Mouse (Mus musculus) forebrain, embryonic 14.5 days (tissue): ENCODE data around the gene Emc9. TPM values are rescaled to one million over a fixed set of nuclear protein-coding genes. Genes with fewer than 3 reads are reported as not detected.
A peak's percentile ranks its signal among the peaks of the same experiment; 100 is the strongest.

Experiments used
- ATAC-seq: fragments of 200-750 bp; cut with Nextera tagmentation; 2 replicates; pipeline ENCODE4 v1.8.0; 2017; ENCODE audit warnings: mild to moderate bottlenecking, moderate library complexity
- DNase-seq: peaks from one replicate; pipeline ENCODE4 v3.0.0-alpha.2; 2015; ENCODE audit warnings: low spot score
- H3K27ac ChIP-seq: fragments of 300-500 bp; sonication (generic); 2 replicates; pipeline ENCODE4 v1.5.1; 2014; ENCODE audit warnings: low read depth, mild to moderate bottlenecking, control low read depth, low read length, moderate library complexity
- H3K27me3 ChIP-seq: fragments of 300-500 bp; sonication (generic); replicated peaks from 2 replicates; pipeline ENCODE4 v1.6.1; 2014; ENCODE audit warnings: low read length, control low read depth, mixed read lengths; ENCODE audit not compliant: control insufficient read depth, insufficient read depth
- H3K36me3 ChIP-seq: fragments of 300-500 bp; sonication (generic); 2 replicates; pipeline ENCODE4 v1.6.1; 2014; ENCODE audit warnings: low read length, control low read depth; ENCODE audit not compliant: control insufficient read depth, insufficient read depth
- H3K4me1 ChIP-seq: fragments of 300-500 bp; sonication (generic); 2 replicates; pipeline ENCODE4 v1.6.1; 2014; ENCODE audit warnings: antibody characterized with exemption, low read length, control low read depth; ENCODE audit not compliant: control insufficient read depth, insufficient read depth
- H3K4me2 ChIP-seq: fragments of 300-500 bp; sonication (generic); 2 replicates; pipeline ENCODE4 v1.6.1; 2014; ENCODE audit warnings: mild to moderate bottlenecking, control low read depth, low read length
- H3K4me3 ChIP-seq: fragments of 300-500 bp; sonication (generic); 2 replicates; pipeline ENCODE4 v1.5.1; 2014; ENCODE audit warnings: low read depth, low read length, control low read depth
- H3K9ac ChIP-seq: fragments of 300-500 bp; sonication (generic); 2 replicates; pipeline ENCODE4 v1.6.1; 2014; ENCODE audit warnings: mild to moderate bottlenecking, low read length, control low read depth, moderate library complexity
- H3K9me3 ChIP-seq: fragments of 300-500 bp; sonication (generic); replicated peaks from 2 replicates; pipeline ENCODE4 v1.6.1; 2016; ENCODE audit warnings: low read length, control low read depth, mixed read lengths; ENCODE audit not compliant: control insufficient read depth
- WGBS: fragments of 180-500 bp; shearing (Covaris S2); extraction: QIAGEN DNeasy Blood & Tissue Kit; methylation state at CpG from one replicate; pipeline ENCODE4 v1.1.7; 2014; 5-methylcytosine and 5-hydroxymethylcytosine counted together
- polyA plus RNA-seq: library from polyadenylated mRNA; unstranded; fragments of >200 nt; fragmentation: Nextera tagmentation; extraction: Ambion mirVana; gene quantifications from 2 replicates; pipeline ENCODE4 v1.2.1, GENCODE M21; 2014

Gene Emc9
- polyA plus RNA-seq, 1 experiment from 2014 or later = 13.9 TPM

- Histone ChIP-seq H3K4me2 (peak overlapping the region; percentile 98), H3K27ac (no peak overlapping the region), H3K36me3 (peaks cover 40% of the 10 kb centered on the region), H3K9ac (peak overlapping the region; percentile 82), H3K9me3 (no peaks in the 10 kb centered on the region), H3K27me3 (no peaks in the 10 kb centered on the region), H3K4me3 (peak overlapping the region; percentile 87), H3K4me1 (peaks cover 14% of the 10 kb centered on the region; the same call in 1 of the 2 replicates)
- DNase-seq = no peak
- ATAC-seq = no peak
- 4% methylated on average over 16 of the region's 16 CpGs for WGBS
Observed at GRCm38 (mm10) chr14:55592226-55592625, 7.1 kb upstream of the Emc9 start.

DNA sequence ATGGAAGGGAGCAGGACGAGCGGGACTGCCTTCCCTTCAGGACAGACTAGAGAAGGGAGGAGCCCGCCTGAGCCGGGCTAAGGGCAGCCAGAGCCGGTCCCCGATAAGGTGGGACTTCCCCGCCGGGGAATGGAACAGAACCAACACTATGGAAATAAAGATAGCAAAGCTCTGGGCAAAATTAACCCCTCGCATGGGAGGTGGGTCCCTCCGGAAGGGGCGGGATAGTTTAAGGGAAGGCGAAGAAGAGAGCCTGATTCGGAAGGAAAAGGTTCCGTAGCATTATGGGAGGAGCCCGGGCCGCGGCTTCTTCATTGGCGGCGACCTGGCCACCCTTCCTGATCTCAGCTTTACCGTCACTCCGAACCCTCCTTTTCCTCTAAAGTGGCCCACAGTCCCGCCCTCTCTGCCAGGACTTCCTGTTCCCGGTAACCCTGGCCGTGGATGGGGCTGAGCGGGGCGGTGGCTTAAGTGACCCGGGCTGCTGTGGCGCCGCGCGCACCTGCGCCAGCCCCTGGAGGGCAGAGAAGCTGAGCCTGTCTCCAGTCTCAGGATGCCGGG lies 6.3 kb upstream of the Emc9 start, which contains the start of gene Rnf31:
Gene Rnf31, plus strand, starts transcription at position 378 of the 561 bp plus-strand sequence.
- Histone ChIP-seq H3K27me3 (no peaks in the 10 kb centered on the region), H3K4me3 (peak within 1 kb of the TSS; percentile 87), H3K9me3 (no peaks in the 10 kb centered on the region), H3K27ac (peak within 1 kb of the TSS; percentile 81), H3K9ac (peak within 1 kb of the TSS; percentile 82), H3K4me1 (peaks cover 14% of the 10 kb centered on the region; the same call in 1 of the 2 replicates), H3K4me2 (peak within 1 kb of the TSS; percentile 98), H3K36me3 (peaks cover 32% of the 10 kb centered on the region)
- WGBS = 0% methylated on average over 33 of the region's 33 CpGs
- peak; percentile 95 for DNase-seq
- peak; percentile 86 for ATAC-seq

DNA sequence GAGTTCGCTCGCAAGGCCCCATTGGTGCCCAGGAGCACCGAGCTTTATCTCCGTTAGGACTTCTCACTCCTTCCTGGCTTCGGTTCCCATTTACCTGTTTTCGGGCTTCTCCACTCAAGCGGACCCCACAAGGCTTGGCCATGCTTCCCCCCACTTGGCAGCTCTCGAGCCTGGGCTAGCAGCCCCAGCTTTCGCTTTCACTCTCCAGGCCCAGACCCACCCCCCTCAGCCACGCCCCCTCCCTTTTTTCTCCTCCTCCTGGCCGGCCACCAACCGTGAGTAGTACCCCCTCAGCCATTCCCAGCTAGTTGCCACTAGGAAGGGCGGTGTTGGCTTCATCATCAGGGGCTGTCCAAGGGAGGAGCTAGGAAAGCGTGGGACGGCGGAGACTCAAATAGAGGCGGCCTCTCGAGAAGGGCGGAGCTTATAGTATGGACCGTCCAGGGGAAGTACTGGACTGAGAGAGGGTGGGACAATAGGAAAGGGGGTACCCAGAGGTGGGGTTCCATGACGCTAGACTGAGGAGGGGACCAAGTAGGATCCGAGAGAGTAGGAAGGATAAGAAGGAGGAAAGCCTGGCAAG lies 5.7 kb upstream of the Emc9 start, which contains the start of gene Psme2:
Gene Psme2, minus strand, starts transcription at position 366 of the 583 bp plus-strand sequence.
- peak; percentile 97 for ATAC-seq
- no peaks in the 10 kb centered on the region for H3K27me3 ChIP-seq
- WGBS = under 1% methylated on average over 21 of the region's 22 CpGs
- peak within 1 kb of the TSS; percentile 82 for H3K9ac ChIP-seq
- peak within 1 kb of the TSS; percentile 87 for H3K4me3 ChIP-seq
- peak within 1 kb of the TSS; percentile 81 for H3K27ac ChIP-seq
- H3K4me1 ChIP-seq = peaks cover 14% of the 10 kb centered on the region; the same call in 1 of the 2 replicates
- peak; percentile 98 for DNase-seq
- H3K9me3 ChIP-seq = no peaks in the 10 kb centered on the region
- H3K36me3 ChIP-seq = peaks cover 26% of the 10 kb centered on the region
- H3K4me2 ChIP-seq = peak within 1 kb of the TSS; percentile 98

- H3K9ac ChIP-seq = peak overlapping the region; percentile 82
- H3K27me3 ChIP-seq = no peaks in the 10 kb centered on the region
- DNase-seq (no peak), ATAC-seq (no peak)
- peaks cover 14% of the 10 kb centered on the region; the same call in 1 of the 2 replicates for H3K4me1 ChIP-seq
- H3K36me3 ChIP-seq = peaks cover 17% of the 10 kb centered on the region
- peak overlapping the region; percentile 68; the same call in 1 of the 2 replicates for H3K27ac ChIP-seq
- 86% methylated on average over 11 of the region's 11 CpGs for WGBS
- H3K4me2 ChIP-seq = peak overlapping the region; percentile 98
- H3K4me3 ChIP-seq = peak overlapping the region; percentile 87
- H3K9me3 ChIP-seq = no peaks in the 10 kb centered on the region
Observed at GRCm38 (mm10) chr14:55589771-55590448, 4.8 kb upstream of the Emc9 start.

DNA sequence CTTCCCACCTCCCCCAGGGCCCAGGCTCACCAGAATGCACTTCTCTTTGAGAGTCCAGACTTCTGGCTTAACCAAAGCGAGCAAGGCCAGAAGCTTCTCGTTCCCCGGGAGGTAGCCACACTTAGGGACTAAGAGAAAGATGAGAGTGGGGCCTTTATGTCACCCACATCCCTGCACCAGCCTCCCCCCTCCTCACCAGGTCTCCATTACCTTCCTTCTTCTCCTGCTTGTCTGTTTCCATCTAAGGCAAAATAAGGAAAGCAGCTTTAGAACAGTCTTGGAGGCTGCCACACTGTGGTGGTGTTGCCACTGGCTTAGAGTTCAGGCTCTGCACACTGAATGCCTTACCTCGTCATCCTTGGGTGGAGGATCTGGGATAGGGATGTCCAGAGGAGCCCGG lies 4.2 kb upstream of the Emc9 start:
- ATAC-seq = no peak
- 96% methylated on average over 5 of the region's 5 CpGs for WGBS
- no peaks in the 10 kb centered on the region for H3K9me3 ChIP-seq
- no peak overlapping the region for H3K4me2 ChIP-seq
- H3K4me3 ChIP-seq = no peak overlapping the region
- peaks cover 14% of the 10 kb centered on the region; the same call in 1 of the 2 replicates for H3K4me1 ChIP-seq
- H3K36me3 ChIP-seq = peaks cover 11% of the 10 kb centered on the region; the same call in 1 of the 2 replicates
- no peaks in the 10 kb centered on the region for H3K27me3 ChIP-seq
- H3K9ac ChIP-seq = no peak overlapping the region
- no peak overlapping the region for H3K27ac ChIP-seq
- DNase-seq = no peak

DNA sequence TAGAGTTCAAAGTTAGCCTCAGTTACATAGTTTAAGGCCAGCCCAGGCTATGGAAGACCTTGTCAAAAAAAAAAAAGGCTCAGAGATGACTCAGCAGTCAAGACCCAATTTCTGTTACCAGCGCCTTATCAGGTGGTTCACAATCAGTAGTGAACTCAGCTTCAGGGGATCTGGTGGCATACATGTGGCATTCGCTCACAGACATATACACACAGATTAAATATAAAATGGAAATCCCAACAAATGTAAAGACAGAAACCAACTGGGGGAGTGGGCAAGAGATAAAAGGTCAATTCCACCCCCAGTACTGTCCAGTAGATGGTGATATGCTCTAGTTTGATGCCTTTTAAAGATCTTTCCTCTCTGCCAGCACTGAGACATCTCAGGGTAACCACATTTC lies 1.0 kb upstream of the Emc9 start:
- Histone ChIP-seq H3K9ac (no peak overlapping the region), H3K4me2 (no peak overlapping the region), H3K27me3 (no peaks in the 10 kb centered on the region), H3K4me3 (no peak overlapping the region), H3K9me3 (no peaks in the 10 kb centered on the region), H3K27ac (no peak overlapping the region), H3K36me3 (peaks cover 11% of the 10 kb centered on the region; the same call in 1 of the 2 replicates), H3K4me1 (peaks cover 7% of the 10 kb centered on the region; the same call in 1 of the 2 replicates)
- ATAC-seq = no peak
- 97% methylated on average over 2 of the region's 2 CpGs for WGBS
- no peak for DNase-seq

GRCm38 (mm10) chr14:55585566-55585960 lies 461 bp upstream of the Emc9 start:
- Histone ChIP-seq H3K4me2 (peak overlapping the region; percentile 67; the same call in 1 of the 2 replicates), H3K9me3 (no peaks in the 10 kb centered on the region), H3K4me1 (peaks cover 7% of the 10 kb centered on the region; the same call in 1 of the 2 replicates), H3K4me3 (peak overlapping the region; percentile 39; the same call in 1 of the 2 replicates), H3K36me3 (peaks cover 11% of the 10 kb centered on the region; the same call in 1 of the 2 replicates), H3K27me3 (no peaks in the 10 kb centered on the region), H3K27ac (no peak overlapping the region), H3K9ac (0 out of 2 replicates have a peak overlapping the region, but pooled peaks have one; percentile 67)
- ATAC-seq (no peak), DNase-seq (no peak)
- WGBS = 64% methylated on average over 6 of the region's 6 CpGs

GRCm38 (mm10) chr14:55584303-55584701 lies 800 bp downstream of the Emc9 start:
- no peak overlapping the region for H3K27ac ChIP-seq
- no peaks in the 10 kb centered on the region for H3K27me3 ChIP-seq
- 32% methylated on average over 5 of the region's 5 CpGs for WGBS
- peak overlapping the region; percentile 67 for H3K4me2 ChIP-seq
- no peaks in the 10 kb centered on the region for H3K4me1 ChIP-seq
- H3K36me3 ChIP-seq = peaks cover 15% of the 10 kb centered on the region
- peak overlapping the region; percentile 39 for H3K4me3 ChIP-seq
- ATAC-seq (no peak), DNase-seq (no peak)
- peak overlapping the region; percentile 67 for H3K9ac ChIP-seq
- H3K9me3 ChIP-seq = no peaks in the 10 kb centered on the region
